Mouse (Mus musculus): ENCODE results near the gene Fstl3. TPM values are rescaled to one million over a fixed set of nuclear protein-coding genes. Genes with fewer than 3 reads are reported as not detected.
A peak's percentile ranks its signal among the peaks of the same experiment; 100 is the strongest.

Fstl3 gene
- total and polyA plus RNA-seq, 2 experiments from 2014 or later: 3.4 to 3.9 TPM

GRCm38 (mm10) chr10:79736706-79737105, 40.4 kb upstream of the Fstl3 start:
- H3K4me2 ChIP-seq (ENCODE audit: low read depth, low read length, poor library complexity, severe bottlenecking): no peak overlapping the region
- H3K27me3 ChIP-seq (ENCODE audit: insufficient read depth, low read length): no peaks in the 10 kb centered on the region
- H3K9ac ChIP-seq (replicated peaks; ENCODE audit: low read length, poor library complexity, severe bottlenecking): no peak overlapping the region
- H3K4me3 ChIP-seq (ENCODE audit: low read depth, low read length): no peak overlapping the region
- no peak for ATAC-seq (ENCODE audit: low FRiP score)
- H3K9me3 ChIP-seq (ENCODE audit: low read length): peaks cover 17% of the 10 kb centered on the region
- H3K4me1 ChIP-seq (ENCODE audit: insufficient read depth, low read length): no peaks in the 10 kb centered on the region
- 92% methylated on average over 10 of the region's 14 CpGs for WGBS
- H3K36me3 ChIP-seq (ENCODE audit: insufficient read depth, low read length): peaks cover 84% of the 10 kb centered on the region
- no peak for DNase-seq (ENCODE audit: low spot score)
- TF ChIP-seq CTCF (IDR thresholded peaks at IDR 0.05): no peak
- no peak overlapping the region for H3K27ac ChIP-seq (ENCODE audit: low read depth, low read length)

GRCm38 (mm10) chr10:79738259-79738658, 38.8 kb upstream of the Fstl3 start:
- peaks cover 90% of the 10 kb centered on the region for H3K36me3 ChIP-seq (ENCODE audit: insufficient read depth, low read length)
- no peak overlapping the region for H3K27ac ChIP-seq (ENCODE audit: low read depth, low read length)
- H3K4me2 ChIP-seq (ENCODE audit: low read depth, low read length, poor library complexity, severe bottlenecking): no peak overlapping the region
- TF ChIP-seq CTCF (IDR thresholded peaks at IDR 0.05): peak; percentile 37; the same call in 1 of the 2 replicates
- 85% methylated on average over 10 of the region's 10 CpGs for WGBS
- no peaks in the 10 kb centered on the region for H3K27me3 ChIP-seq (ENCODE audit: insufficient read depth, low read length)
- no peak for ATAC-seq (ENCODE audit: low FRiP score)
- peaks cover 17% of the 10 kb centered on the region for H3K9me3 ChIP-seq (ENCODE audit: low read length)
- H3K4me3 ChIP-seq (ENCODE audit: low read depth, low read length): no peak overlapping the region
- DNase-seq (ENCODE audit: low spot score): no peak
- no peaks in the 10 kb centered on the region for H3K4me1 ChIP-seq (ENCODE audit: insufficient read depth, low read length)
- no peak overlapping the region for H3K9ac ChIP-seq (replicated peaks; ENCODE audit: low read length, poor library complexity, severe bottlenecking)

GRCm38 (mm10) chr10:79739234-79739633, 37.8 kb upstream of the Fstl3 start:
- no peak for TF ChIP-seq CTCF (IDR thresholded peaks at IDR 0.05)
- H3K27me3 ChIP-seq (ENCODE audit: insufficient read depth, low read length): no peaks in the 10 kb centered on the region
- no peak overlapping the region for H3K27ac ChIP-seq (ENCODE audit: low read depth, low read length)
- H3K9me3 ChIP-seq (ENCODE audit: low read length): peaks cover 17% of the 10 kb centered on the region
- no peak overlapping the region for H3K4me3 ChIP-seq (ENCODE audit: low read depth, low read length)
- 96% methylated on average over 28 of the region's 28 CpGs for WGBS
- DNase-seq (ENCODE audit: low spot score) (no peak), ATAC-seq (ENCODE audit: low FRiP score) (no peak)
- no peak overlapping the region for H3K9ac ChIP-seq (replicated peaks; ENCODE audit: low read length, poor library complexity, severe bottlenecking)
- H3K36me3 ChIP-seq (ENCODE audit: insufficient read depth, low read length): peaks cover 92% of the 10 kb centered on the region
- no peaks in the 10 kb centered on the region for H3K4me1 ChIP-seq (ENCODE audit: insufficient read depth, low read length)
- H3K4me2 ChIP-seq (ENCODE audit: low read depth, low read length, poor library complexity, severe bottlenecking): no peak overlapping the region

GRCm38 (mm10) chr10:79740863-79741262, 36.2 kb upstream of the Fstl3 start:
- H3K4me1 ChIP-seq (ENCODE audit: insufficient read depth, low read length): no peaks in the 10 kb centered on the region
- H3K9ac ChIP-seq (replicated peaks; ENCODE audit: low read length, poor library complexity, severe bottlenecking): no peak overlapping the region
- 48% methylated on average over 11 of the region's 11 CpGs for WGBS
- H3K36me3 ChIP-seq (ENCODE audit: insufficient read depth, low read length): peaks cover 77% of the 10 kb centered on the region
- H3K4me2 ChIP-seq (ENCODE audit: low read depth, low read length, poor library complexity, severe bottlenecking): no peak overlapping the region
- ATAC-seq (ENCODE audit: low FRiP score) (no peak), DNase-seq (ENCODE audit: low spot score) (no peak)
- peaks cover 17% of the 10 kb centered on the region for H3K9me3 ChIP-seq (ENCODE audit: low read length)
- TF ChIP-seq CTCF (IDR thresholded peaks at IDR 0.05): no peak; the same call in 1 of the 2 replicates
- H3K27ac ChIP-seq (ENCODE audit: low read depth, low read length): no peak overlapping the region
- H3K4me3 ChIP-seq (ENCODE audit: low read depth, low read length): no peak overlapping the region
- no peaks in the 10 kb centered on the region for H3K27me3 ChIP-seq (ENCODE audit: insufficient read depth, low read length)

- 89% methylated on average over 11 of the region's 11 CpGs for WGBS
- H3K4me3 ChIP-seq (ENCODE audit: low read depth, low read length): no peak overlapping the region
- H3K27me3 ChIP-seq (ENCODE audit: insufficient read depth, low read length): no peaks in the 10 kb centered on the region
- no peak for ATAC-seq (ENCODE audit: low FRiP score)
- no peak overlapping the region for H3K4me2 ChIP-seq (ENCODE audit: low read depth, low read length, poor library complexity, severe bottlenecking)
- DNase-seq (ENCODE audit: low spot score): no peak
- H3K9me3 ChIP-seq (ENCODE audit: low read length): peaks cover 17% of the 10 kb centered on the region
- peaks cover 56% of the 10 kb centered on the region for H3K36me3 ChIP-seq (ENCODE audit: insufficient read depth, low read length)
- no peak overlapping the region for H3K27ac ChIP-seq (ENCODE audit: low read depth, low read length)
- H3K4me1 ChIP-seq (ENCODE audit: insufficient read depth, low read length): no peaks in the 10 kb centered on the region
- no peak overlapping the region for H3K9ac ChIP-seq (replicated peaks; ENCODE audit: low read length, poor library complexity, severe bottlenecking)
- TF ChIP-seq CTCF (IDR thresholded peaks at IDR 0.05): no peak
Measured at GRCm38 (mm10) chr10:79743161-79743560, 33.9 kb upstream of the Fstl3 start.

GRCm38 (mm10) chr10:79743650-79744365, 33.3 kb upstream of the Fstl3 start:
- no peak overlapping the region for H3K27ac ChIP-seq (ENCODE audit: low read depth, low read length)
- no peak for DNase-seq (ENCODE audit: low spot score)
- no peak for TF ChIP-seq CTCF (IDR thresholded peaks at IDR 0.05)
- no peak overlapping the region for H3K4me3 ChIP-seq (ENCODE audit: low read depth, low read length)
- H3K27me3 ChIP-seq (ENCODE audit: insufficient read depth, low read length): no peaks in the 10 kb centered on the region
- no peaks in the 10 kb centered on the region for H3K4me1 ChIP-seq (ENCODE audit: insufficient read depth, low read length)
- no peak overlapping the region for H3K9ac ChIP-seq (replicated peaks; ENCODE audit: low read length, poor library complexity, severe bottlenecking)
- H3K36me3 ChIP-seq (ENCODE audit: insufficient read depth, low read length): peaks cover 51% of the 10 kb centered on the region
- peaks cover 15% of the 10 kb centered on the region for H3K9me3 ChIP-seq (ENCODE audit: low read length)
- no peak for ATAC-seq (ENCODE audit: low FRiP score)
- H3K4me2 ChIP-seq (ENCODE audit: low read depth, low read length, poor library complexity, severe bottlenecking): no peak overlapping the region
- WGBS: 95% methylated on average over 15 of the region's 15 CpGs
